Mouse (Mus musculus) liver, embryonic 16.5 days (tissue): ENCODE results near the gene Dapk3. TPM values are rescaled to one million over a fixed set of nuclear protein-coding genes. Genes with fewer than 3 reads are reported as not detected.
A peak's percentile ranks its signal among the peaks of the same experiment; 100 is the strongest.

Experiments used
- ATAC-seq: fragments of 200-750 bp; cut with Nextera tagmentation; 2 replicates; pipeline ENCODE4 v1.8.0; 2017; ENCODE audit warnings: low read depth, mild to moderate bottlenecking, moderate number of reproducible peaks, moderate library complexity
- H3K27ac ChIP-seq: fragments of 300-500 bp; sonication (generic); 2 replicates; pipeline ENCODE4 v1.5.1; 2014; ENCODE audit warnings: mild to moderate bottlenecking, low read length
- H3K27me3 ChIP-seq: fragments of 300-500 bp; sonication (generic); 2 replicates; pipeline ENCODE4 v1.6.1; 2014; ENCODE audit warnings: low read depth, low read length, mixed read lengths; ENCODE audit not compliant: control insufficient read depth, insufficient read depth
- H3K36me3 ChIP-seq: fragments of 300-500 bp; sonication (generic); 2 replicates; pipeline ENCODE4 v1.6.1; 2014; ENCODE audit warnings: mild to moderate bottlenecking; ENCODE audit not compliant: control insufficient read depth, insufficient read depth
- H3K4me1 ChIP-seq: fragments of 300-500 bp; sonication (generic); 2 replicates; pipeline ENCODE4 v1.6.1; 2014; ENCODE audit warnings: low read depth, low read length, mixed read lengths; ENCODE audit not compliant: control insufficient read depth
- H3K4me2 ChIP-seq: fragments of 300-500 bp; sonication (generic); 2 replicates; pipeline ENCODE4 v1.6.1; 2014; ENCODE audit warnings: low read depth, low read length, mixed read lengths
- H3K4me3 ChIP-seq: fragments of 300-500 bp; sonication (generic); 2 replicates; pipeline ENCODE4 v1.5.1; 2014; ENCODE audit warnings: low read depth, mild to moderate bottlenecking, low read length
- H3K9ac ChIP-seq: fragments of 300-500 bp; sonication (generic); 2 replicates; pipeline ENCODE4 v1.6.1; 2014; ENCODE audit warnings: low read depth, low read length
- H3K9me3 ChIP-seq: fragments of 300-500 bp; sonication (generic); replicated peaks from 2 replicates; pipeline ENCODE4 v1.6.1; 2016; ENCODE audit warnings: low read length; ENCODE audit not compliant: control insufficient read depth
- WGBS: fragments of 180-500 bp; shearing (Covaris S2); extraction: QIAGEN DNeasy Blood & Tissue Kit; methylation state at CpG from one replicate; pipeline ENCODE4 v1.1.7; 2014; ENCODE audit not compliant: insufficient replicate concordance; 5-methylcytosine and 5-hydroxymethylcytosine counted together
- polyA plus RNA-seq: library from polyadenylated mRNA; unstranded; fragments of >200 nt; fragmentation: Nextera tagmentation; extraction: Ambion mirVana; gene quantifications from 2 replicates; pipeline ENCODE4 v1.2.1, GENCODE M21; 2015

The Dapk3 gene
- 11.0 and 12.2 TPM in 2 replicates for polyA plus RNA-seq

DNA sequence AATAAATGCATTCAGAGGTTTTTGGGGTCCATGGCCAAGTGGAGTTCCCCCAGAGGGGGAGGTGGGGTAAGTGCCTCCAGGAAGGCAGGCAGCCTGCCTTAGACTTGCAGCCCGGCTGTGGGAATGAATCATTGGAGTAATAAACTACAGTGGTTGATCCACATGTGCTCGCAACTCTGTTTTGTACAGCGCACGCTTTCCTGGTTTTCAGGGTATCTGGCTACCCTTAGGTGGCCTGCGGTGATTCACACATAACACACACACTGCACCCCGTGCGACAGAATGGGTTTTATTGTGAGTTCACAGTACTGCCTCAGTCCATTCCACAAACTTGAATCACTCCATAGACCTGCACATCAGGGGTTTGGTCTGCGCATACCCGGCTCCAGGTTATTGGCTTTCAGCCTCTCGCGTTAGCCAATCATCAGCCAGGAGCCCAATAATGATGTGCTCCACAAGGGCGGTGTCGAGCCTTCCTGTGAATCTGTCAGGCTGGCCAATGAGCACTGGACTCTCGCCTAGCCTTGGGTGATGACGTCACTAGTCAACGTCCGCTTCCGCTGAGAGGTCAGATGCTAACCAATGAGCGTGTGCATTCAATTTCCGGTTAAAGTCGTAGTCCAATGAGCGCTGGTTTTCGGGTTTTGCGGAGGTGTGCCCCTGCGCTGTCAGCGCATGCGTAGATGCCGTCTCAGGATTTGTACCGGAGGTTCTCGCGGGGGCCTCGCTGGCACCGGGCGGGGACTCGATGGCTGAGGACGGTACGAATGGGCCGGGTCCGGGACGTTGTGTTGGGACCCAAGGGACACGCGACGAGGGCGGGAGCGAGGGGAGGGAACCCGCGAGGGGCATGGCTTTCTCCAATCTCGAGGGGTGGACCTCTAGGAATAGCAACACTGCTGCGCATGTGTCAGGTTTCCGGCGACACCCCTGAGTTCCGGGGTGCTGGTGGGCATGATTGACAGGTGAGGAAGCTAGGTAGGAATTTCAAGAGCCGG is at the start of gene Dapk3:
Gene Dapk3 (plus strand): TSS at position 670 of the 998 bp plus-strand sequence.
- 5% methylated on average over 53 of the region's 53 CpGs for WGBS
- H3K9ac ChIP-seq: peak within 1 kb of the TSS; percentile 79
- H3K27me3 ChIP-seq: no peaks in the 10 kb centered on the region
- H3K4me1 ChIP-seq: peaks cover 26% of the 10 kb centered on the region
- H3K4me3 ChIP-seq: peak within 1 kb of the TSS; percentile 79
- peaks cover 49% of the 10 kb centered on the region for H3K36me3 ChIP-seq
- peak; percentile 95 for ATAC-seq
- H3K27ac ChIP-seq: peak within 1 kb of the TSS; percentile 88
- H3K4me2 ChIP-seq: peak within 1 kb of the TSS; percentile 85
- H3K9me3 ChIP-seq: no peaks in the 10 kb centered on the region

DNA sequence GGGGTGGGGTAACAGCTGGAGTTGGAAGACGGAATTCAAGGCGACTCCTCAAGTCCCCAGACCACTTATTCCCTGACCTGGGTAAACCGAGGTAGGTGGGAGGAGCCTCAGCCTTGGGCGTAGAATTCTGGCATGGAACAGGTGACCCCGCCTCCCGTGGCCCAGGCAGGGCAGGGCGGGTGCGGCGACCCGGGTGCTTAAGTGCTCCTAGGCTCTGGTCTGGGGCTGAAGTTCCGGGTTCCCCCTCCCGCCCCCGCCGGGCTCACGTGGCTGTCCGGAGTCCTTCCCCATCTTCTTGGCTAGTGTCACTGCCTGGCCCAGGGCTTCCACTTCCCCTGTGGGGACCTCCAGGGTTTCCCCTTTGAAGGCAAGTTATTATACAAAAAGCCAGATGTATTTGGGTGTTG is 48.6 kb upstream of the Dapk3 start:
- Histone ChIP-seq H3K36me3 (no peaks in the 10 kb centered on the region), H3K4me1 (peaks cover 37% of the 10 kb centered on the region), H3K27me3 (no peaks in the 10 kb centered on the region), H3K9me3 (no peaks in the 10 kb centered on the region), H3K27ac (peak overlapping the region; percentile 99), H3K4me3 (peak overlapping the region; percentile 97), H3K9ac (peak overlapping the region; percentile 99), H3K4me2 (peak overlapping the region; percentile 94)
- peak; percentile 5; the same call in 1 of the 2 replicates for ATAC-seq
- 3% methylated on average over 16 of the region's 16 CpGs for WGBS

DNA sequence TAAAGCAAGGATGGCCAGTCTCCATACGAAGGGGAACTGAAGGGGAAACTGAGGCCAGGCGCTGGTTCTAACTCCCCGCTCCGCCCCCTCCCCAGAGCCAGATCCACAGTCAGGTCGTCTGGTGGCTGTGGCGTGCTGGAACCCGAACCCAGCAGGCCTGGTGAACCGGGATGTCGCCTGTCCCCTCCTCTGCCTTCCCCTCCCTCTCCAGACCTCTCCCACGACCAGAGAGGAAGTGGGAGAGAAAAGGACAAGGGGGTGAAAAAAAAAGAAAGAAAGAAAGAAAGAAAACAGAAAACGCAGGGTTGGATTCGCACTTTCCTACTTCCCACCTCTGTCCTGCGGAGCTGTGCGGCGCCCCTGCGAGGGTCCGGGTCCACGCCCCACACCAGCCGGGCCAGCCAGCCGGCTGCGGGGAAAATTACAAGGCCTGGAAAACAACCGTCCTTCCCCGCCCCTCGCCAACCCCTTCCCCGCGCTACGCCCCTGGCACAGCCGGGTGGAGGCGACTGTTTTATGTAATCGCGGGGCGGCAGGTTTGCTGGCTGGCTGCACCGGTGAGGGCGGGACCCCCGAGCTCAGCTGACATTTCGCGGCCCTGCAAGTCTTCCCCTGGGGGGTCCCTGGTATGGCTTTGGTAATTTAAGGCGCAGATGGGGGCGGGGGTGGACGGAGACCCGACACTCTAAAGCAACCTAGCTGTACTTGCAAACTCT is 47.7 kb upstream of the Dapk3 start, which contains the start of gene Zbtb7a:
Gene Zbtb7a (plus strand): TSS at position 255 of the 716 bp plus-strand sequence.
- no peaks in the 10 kb centered on the region for H3K27me3 ChIP-seq
- no peaks in the 10 kb centered on the region for H3K9me3 ChIP-seq
- H3K36me3 ChIP-seq: no peaks in the 10 kb centered on the region
- under 1% methylated on average over 41 of the region's 41 CpGs for WGBS
- H3K27ac ChIP-seq: peak within 1 kb of the TSS; percentile 99
- ATAC-seq: no peak
- H3K9ac ChIP-seq: peak within 1 kb of the TSS; percentile 99
- H3K4me1 ChIP-seq: peaks cover 39% of the 10 kb centered on the region
- peak within 1 kb of the TSS; percentile 94 for H3K4me2 ChIP-seq
- peak within 1 kb of the TSS; percentile 97 for H3K4me3 ChIP-seq

DNA sequence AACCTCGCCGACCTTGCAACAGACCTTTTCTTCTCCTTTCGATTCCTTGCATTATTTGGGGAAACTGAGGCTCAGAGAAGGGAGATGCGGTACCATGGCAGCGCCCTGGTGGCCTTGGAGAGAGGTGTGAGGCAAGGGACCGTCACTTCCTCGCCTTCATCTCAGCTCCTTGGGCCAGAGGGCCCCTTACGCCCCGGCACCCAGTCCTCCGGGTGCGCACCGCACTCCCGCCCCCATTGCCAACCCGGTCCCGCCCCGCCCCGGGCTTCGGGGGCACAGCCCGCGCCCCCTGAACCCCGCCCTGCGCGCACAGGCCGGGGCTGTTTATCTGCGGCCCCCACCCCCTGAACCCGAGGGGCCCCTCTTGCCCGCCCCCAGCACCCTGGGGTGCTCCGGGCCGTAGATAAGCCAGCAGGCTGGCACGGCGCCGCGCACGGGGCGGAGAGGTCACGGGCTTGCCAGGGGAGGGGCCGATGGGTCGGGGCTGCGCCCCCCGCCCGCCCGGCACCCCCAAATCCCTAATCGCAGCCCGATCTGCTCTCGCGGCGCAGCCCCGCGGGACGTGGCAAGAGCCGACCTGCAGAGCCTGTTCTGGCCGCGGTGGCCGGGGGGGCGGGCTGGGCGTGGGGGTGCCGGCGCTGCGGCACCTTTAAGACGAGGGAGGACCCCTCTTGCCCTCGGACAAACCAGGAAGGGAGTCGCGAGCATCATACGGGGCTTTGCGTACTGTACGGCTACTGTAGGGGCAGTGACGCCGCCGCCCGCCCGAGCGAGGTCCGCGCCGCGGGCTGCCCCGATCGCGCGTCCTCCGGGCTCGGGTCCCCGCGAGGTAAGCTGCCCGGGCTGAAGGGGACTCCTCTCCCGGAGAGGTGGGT is 46.7 kb upstream of the Dapk3 start:
- H3K4me1 ChIP-seq: peaks cover 43% of the 10 kb centered on the region
- WGBS: under 1% methylated on average over 85 of the region's 86 CpGs
- H3K9me3 ChIP-seq: no peaks in the 10 kb centered on the region
- H3K4me2 ChIP-seq: peak overlapping the region; percentile 94
- peak overlapping the region; percentile 99 for H3K27ac ChIP-seq
- peak; percentile 65 for ATAC-seq
- no peaks in the 10 kb centered on the region for H3K27me3 ChIP-seq
- H3K4me3 ChIP-seq: peak overlapping the region; percentile 97
- H3K9ac ChIP-seq: peak overlapping the region; percentile 99
- no peaks in the 10 kb centered on the region for H3K36me3 ChIP-seq

DNA sequence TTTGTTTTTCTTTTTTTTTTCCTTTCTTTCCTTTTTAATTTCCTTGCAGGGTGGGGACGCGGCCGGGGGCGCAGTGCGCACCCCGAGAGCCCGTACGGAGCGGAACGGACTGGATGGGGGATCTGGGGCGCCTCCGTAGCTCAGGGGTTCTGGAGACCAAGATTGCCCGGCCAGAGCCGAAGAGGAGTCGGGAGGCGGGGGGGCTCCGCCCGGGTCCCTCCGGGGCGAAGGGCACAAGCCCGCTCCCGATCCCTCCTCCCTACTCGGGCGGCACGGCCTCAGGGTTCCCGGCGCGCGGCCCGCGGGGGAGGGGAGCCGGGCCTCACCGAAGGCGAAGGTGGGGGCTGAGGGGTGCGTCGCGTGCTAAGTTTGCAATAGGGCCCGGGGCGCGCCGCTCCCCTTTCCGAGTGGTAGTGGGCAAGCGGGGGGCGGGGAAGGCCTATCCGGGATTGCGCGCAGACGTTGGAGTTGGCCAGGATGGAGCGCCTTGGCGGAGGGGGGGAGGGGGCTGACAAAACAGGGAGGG is 46.0 kb upstream of the Dapk3 start:
- Histone ChIP-seq H3K9me3 (no peaks in the 10 kb centered on the region), H3K36me3 (peaks cover 2% of the 10 kb centered on the region; the same call in 1 of the 2 replicates), H3K4me3 (peak overlapping the region; percentile 97), H3K9ac (peak overlapping the region; percentile 99), H3K4me2 (peak overlapping the region; percentile 94), H3K27ac (peak overlapping the region; percentile 99), H3K4me1 (peaks cover 50% of the 10 kb centered on the region), H3K27me3 (no peaks in the 10 kb centered on the region)
- ATAC-seq: peak; percentile 9
- WGBS: under 1% methylated on average over 37 of the region's 50 CpGs

DNA sequence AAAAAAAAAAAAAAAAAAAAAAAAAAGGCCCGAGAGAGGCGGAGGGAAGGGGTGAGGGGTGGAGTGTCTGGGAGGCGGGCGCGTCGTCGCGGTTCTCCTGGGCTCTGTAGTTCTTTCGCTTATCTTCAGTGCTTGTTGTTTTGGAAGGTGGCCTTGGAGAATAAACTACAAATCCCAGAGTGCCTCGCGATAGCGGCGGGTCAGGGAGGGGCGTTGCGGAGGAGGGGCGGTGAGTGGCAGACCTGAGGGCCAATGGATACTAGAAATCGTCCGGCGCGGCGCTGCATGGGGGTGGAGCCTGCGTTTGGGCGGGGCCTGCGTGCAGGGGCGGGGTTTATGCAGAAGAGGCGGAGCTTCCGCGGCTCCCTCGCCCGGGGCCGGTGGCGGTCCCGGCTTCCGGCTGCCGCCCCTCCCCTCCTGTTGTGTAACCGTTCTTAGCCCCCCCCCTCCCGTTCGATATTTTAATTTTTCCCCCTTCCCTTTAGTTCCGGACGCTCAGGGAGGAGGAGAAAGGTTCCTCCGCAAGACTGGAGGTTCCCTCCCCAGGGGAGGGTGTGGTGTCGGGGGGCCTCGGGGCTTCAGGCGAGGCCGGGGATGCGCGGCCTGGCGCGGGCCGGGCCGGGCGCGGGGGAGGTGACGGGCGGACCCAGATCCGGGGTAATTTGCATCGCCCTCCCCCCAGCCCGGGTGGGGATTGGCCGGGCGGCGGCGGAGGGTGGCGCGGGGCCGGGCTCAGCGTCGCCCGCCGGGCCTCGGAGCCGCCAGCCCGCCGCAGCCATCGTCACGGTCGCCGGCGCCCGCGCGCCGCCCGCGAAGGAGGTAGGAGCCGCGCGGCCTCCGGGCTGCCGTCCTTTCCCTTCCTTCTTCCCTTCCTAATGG is 45.3 kb upstream of the Dapk3 start:
- peaks cover 57% of the 10 kb centered on the region for H3K4me1 ChIP-seq
- peaks cover 3% of the 10 kb centered on the region; the same call in 1 of the 2 replicates for H3K36me3 ChIP-seq
- H3K9me3 ChIP-seq: no peaks in the 10 kb centered on the region
- under 1% methylated on average over 51 of the region's 89 CpGs for WGBS
- ATAC-seq: peak; percentile 78
- peak overlapping the region; percentile 94 for H3K4me2 ChIP-seq
- no peaks in the 10 kb centered on the region for H3K27me3 ChIP-seq
- H3K27ac ChIP-seq: peak overlapping the region; percentile 99
- H3K9ac ChIP-seq: peak overlapping the region; percentile 99
- H3K4me3 ChIP-seq: peak overlapping the region; percentile 97

DNA sequence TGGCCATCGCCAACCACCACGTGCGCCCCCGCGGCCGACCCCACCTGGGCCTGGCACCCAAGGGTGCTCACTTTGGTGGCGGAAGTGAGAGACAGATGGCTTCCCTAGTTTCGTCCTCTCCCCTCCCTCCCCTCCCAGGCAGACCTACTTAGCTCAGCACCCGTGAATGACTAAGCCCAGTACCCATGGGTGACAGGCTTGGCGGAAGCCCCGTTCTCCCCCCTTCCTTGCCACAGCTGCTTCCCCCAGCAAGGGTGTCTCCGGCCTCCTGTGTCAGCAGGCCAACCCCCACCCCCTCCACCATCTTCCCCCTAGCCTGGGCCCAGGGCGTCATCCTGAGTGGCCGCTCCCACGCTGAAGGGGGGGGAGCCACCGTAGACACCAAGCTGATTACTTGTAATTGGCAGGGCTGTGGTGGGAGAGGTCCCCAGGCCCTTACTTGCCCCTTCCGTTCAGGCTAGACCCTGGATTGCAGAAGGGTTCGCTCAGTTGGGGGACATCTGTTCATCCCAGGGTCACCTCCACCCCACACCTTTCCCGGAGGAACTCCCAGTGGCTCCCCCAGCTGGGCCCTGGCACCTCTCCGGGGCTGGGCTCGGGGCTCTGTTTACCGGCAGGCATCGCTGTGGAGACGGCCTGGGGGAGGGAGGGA is 44.5 kb upstream of the Dapk3 start:
- no peak for ATAC-seq
- Histone ChIP-seq H3K9me3 (no peaks in the 10 kb centered on the region), H3K27me3 (no peaks in the 10 kb centered on the region), H3K9ac (peak overlapping the region; percentile 89), H3K4me2 (peak overlapping the region; percentile 93), H3K4me3 (peak overlapping the region; percentile 93), H3K27ac (peak overlapping the region; percentile 91), H3K36me3 (peaks cover 3% of the 10 kb centered on the region), H3K4me1 (peaks cover 64% of the 10 kb centered on the region)
- 2% methylated on average over 24 of the region's 24 CpGs for WGBS
